Mouse (Mus musculus) adrenal gland, adult 8-10 months (tissue): Measurements from ENCODE around the gene Tbxa2r. TPM values are rescaled to one million over a fixed set of nuclear protein-coding genes. Genes with fewer than 3 reads are reported as not detected.

ENCODE experiments used
- DNase-seq: peaks from one replicate; pipeline ENCODE4 v3.0.0; 2022
- total RNA-seq, 4 experiments: library from RNA; stranded (reverse); gene quantifications; 2 replicates each; pipeline ENCODE4 v1.2.4; 2022

Gene Tbxa2r
- total RNA-seq, 4 experiments from 2014 or later: 35.6 to 52.1 (median 42.0) TPM

- DNase-seq: no peak
Measured at GRCm38 (mm10) chr10:81321436-81321835, 7.1 kb upstream of the Tbxa2r start.

GRCm38 (mm10) chr10:81322444-81322843, 6.1 kb upstream of the Tbxa2r start:
- DNase-seq: no peak

- no peak for DNase-seq
Measured at GRCm38 (mm10) chr10:81323141-81323775, 5.3 kb upstream of the Tbxa2r start.

- DNase-seq: no peak
Measured at GRCm38 (mm10) chr10:81323791-81324530, 4.6 kb upstream of the Tbxa2r start.

GRCm38 (mm10) chr10:81325176-81325575, 3.4 kb upstream of the Tbxa2r start:
- no peak for DNase-seq

GRCm38 (mm10) chr10:81325781-81326180, 2.8 kb upstream of the Tbxa2r start:
- no peak for DNase-seq

GRCm38 (mm10) chr10:81326858-81327257, 1.7 kb upstream of the Tbxa2r start:
- no peak for DNase-seq

GRCm38 (mm10) chr10:81327959-81328358, 572 bp upstream of the Tbxa2r start:
- DNase-seq: no peak

- no peak for DNase-seq
Measured at GRCm38 (mm10) chr10:81329194-81329975, 854 bp downstream of the Tbxa2r start.

GRCm38 (mm10) chr10:81330007-81330406, 1.5 kb downstream of the Tbxa2r start:
- DNase-seq: no peak

GRCm38 (mm10) chr10:81332277-81332676, 3.7 kb downstream of the Tbxa2r start:
- no peak for DNase-seq

- DNase-seq: no peak
Measured at GRCm38 (mm10) chr10:81334324-81334723, 5.8 kb downstream of the Tbxa2r start.

- DNase-seq: no peak
Measured at GRCm38 (mm10) chr10:81335393-81336340, 7.1 kb downstream of the Tbxa2r start.

- DNase-seq: no peak
Measured at GRCm38 (mm10) chr10:81336558-81336957, 8.0 kb downstream of the Tbxa2r start.

GRCm38 (mm10) chr10:81340551-81341332, 12.2 kb downstream of the Tbxa2r start:
- DNase-seq: no peak

- no peak for DNase-seq
Measured at GRCm38 (mm10) chr10:81341333-81341949, 12.9 kb downstream of the Tbxa2r start.

- DNase-seq: no peak
Measured at GRCm38 (mm10) chr10:81342686-81343505, 14.4 kb downstream of the Tbxa2r start, which contains the start of gene Gipc3. Gene Gipc3, minus strand, starts transcription at chr10:81343266.

GRCm38 (mm10) chr10:81344421-81345161, 16.1 kb downstream of the Tbxa2r start:
- no peak for DNase-seq

- no peak for DNase-seq
Measured at GRCm38 (mm10) chr10:81345162-81345534, 16.6 kb downstream of the Tbxa2r start.
